In genomic region chr10:89837476-89837875, GRCm38 (mm10) we compare ENCODE assay signal across 20 mouse cellular contexts. TPM values are rescaled to one million over a fixed set of nuclear protein-coding genes. Genes with fewer than 3 reads are reported as not detected.
A peak's percentile ranks its signal among the peaks of the same experiment; 100 is the strongest.
DNase-seq lines count a peak whose midpoint lies in the region; ATAC-seq and TF ChIP-seq lines count a peak whose summit lies in the region.
"Had no signal": no experiment of that assay in that cellular context is flagged by ENCODE, and none has a peak within 500 bp of the region (broad histone marks: within the 10 kb centered on the region; RNA-seq: fewer than 3 reads in every experiment).

No protein-coding gene starts in this region.

- TF ChIP-seq CTCF in kidney, adult 2 months (conservative IDR thresholded peaks at IDR 0.05; ENCODE audit: insufficient read depth, insufficient read length, low read depth, low read length) = peak; percentile 31; the same call in 1 of the 2 replicates
- peak; percentile 41 for TF ChIP-seq CTCF in midbrain, postnatal 0 days (IDR thresholded peaks at IDR 0.05)

- H3K4me1 ChIP-seq in kidney, adult 2 months (ENCODE audit: control insufficient read depth, insufficient read depth, low read length) = peaks cover 8% of the 10 kb centered on the region
- no peaks in the 10 kb centered on the region for H3K4me1 ChIP-seq in midbrain, postnatal 0 days (ENCODE audit: insufficient read depth, low read length)
- no peaks in the 10 kb centered on the region for H3K4me1 ChIP-seq in midbrain, embryonic 16.5 days (ENCODE audit: control insufficient read depth, insufficient read depth, low read length)
- H3K4me1 ChIP-seq: embryonic facial prominence, embryonic 15.5 days; hindbrain, embryonic 12.5 days; limb, embryonic 10.5 days; neural tube, embryonic 13.5 days had no signal

- no peak for TF ChIP-seq POLR2A in kidney, adult 2 months (IDR thresholded peaks at IDR 0.05; ENCODE audit: low read depth, low read length)

- intact Hi-C loops in gastrocnemius, postnatal 14 days (cut with DNase I; ENCODE audit: low total_unique reads) = no loop called here

- no peak overlapping the region for H3K9ac ChIP-seq in midbrain, postnatal 0 days (replicated peaks; ENCODE audit: low read length, poor library complexity, severe bottlenecking)
- no peak overlapping the region for H3K9ac ChIP-seq in midbrain, embryonic 16.5 days (ENCODE audit: low read depth, low read length)
- H3K9ac ChIP-seq: embryonic facial prominence, embryonic 15.5 days; forebrain, embryonic 13.5 days; hindbrain, embryonic 12.5 days; neural tube, embryonic 13.5 days had no signal

- H3K9me3 ChIP-seq in midbrain, postnatal 0 days (ENCODE audit: low read length) = no peaks in the 10 kb centered on the region
- H3K9me3 ChIP-seq in midbrain, embryonic 16.5 days (replicated peaks; ENCODE audit: control insufficient read depth, low read length, poor library complexity, severe bottlenecking) = no peaks in the 10 kb centered on the region
- H3K9me3 ChIP-seq: embryonic facial prominence, embryonic 15.5 days; forebrain, embryonic 13.5 days; hindbrain, embryonic 12.5 days; limb, embryonic 10.5 days; neural tube, embryonic 13.5 days had no signal

- peak; percentile 33 for DNase-seq in kidney, adult 2 months
- no peak for DNase-seq in kidney, postnatal 10 days
- DNase-seq in midbrain, postnatal 0 days (ENCODE audit: low spot score) = peak; percentile 5
- peak; percentile 34 for DNase-seq in R1 (ENCODE audit: low read depth, low spot score)
- DNase-seq in kidney, postnatal 4 days = peak; percentile 34 to 38
- no peak for DNase-seq in spleen, adult 12 weeks (ENCODE audit: low spot score)
- DNase-seq in gastrocnemius, postnatal 14 days = no peak
- DNase-seq: adrenal gland, adult 8-10 months; cerebellum, adult 18-20 months; heart, adult 18-20 months; lung, adult 2 months; thymus, postnatal 14 days had no signal

- peak overlapping the region; percentile 97 for H3K27ac ChIP-seq in kidney, adult 2 months (ENCODE audit: insufficient read depth, low read depth, low read length)
- no peak overlapping the region for H3K27ac ChIP-seq in midbrain, postnatal 0 days (ENCODE audit: low read depth, low read length)
- H3K27ac ChIP-seq in midbrain, embryonic 16.5 days (ENCODE audit: low read length) = no peak overlapping the region
- H3K27ac ChIP-seq: embryonic facial prominence, embryonic 15.5 days; forebrain, embryonic 13.5 days; hindbrain, embryonic 12.5 days; limb, embryonic 10.5 days; neural tube, embryonic 13.5 days had no signal

- no peaks in the 10 kb centered on the region for H3K27me3 ChIP-seq in kidney, adult 2 months (replicated peaks; ENCODE audit: control insufficient read depth, insufficient read depth, low read length)
- no peaks in the 10 kb centered on the region for H3K27me3 ChIP-seq in midbrain, postnatal 0 days (ENCODE audit: insufficient read depth, low read length)
- H3K27me3 ChIP-seq in midbrain, embryonic 16.5 days (ENCODE audit: control insufficient read depth, insufficient read depth, low read depth, low read length) = no peaks in the 10 kb centered on the region
- H3K27me3 ChIP-seq: embryonic facial prominence, embryonic 15.5 days; forebrain, embryonic 13.5 days; hindbrain, embryonic 12.5 days; neural tube, embryonic 13.5 days had no signal

- H3K4me2 ChIP-seq in midbrain, postnatal 0 days (ENCODE audit: low read depth, low read length, poor library complexity, severe bottlenecking) = no peak overlapping the region
- H3K4me2 ChIP-seq in midbrain, embryonic 16.5 days (ENCODE audit: low read length) = no peak overlapping the region
- H3K4me2 ChIP-seq: embryonic facial prominence, embryonic 15.5 days; forebrain, embryonic 13.5 days; hindbrain, embryonic 12.5 days; neural tube, embryonic 13.5 days had no signal

- ATAC-seq in midbrain, postnatal 0 days (ENCODE audit: low FRiP score) = no peak
- ATAC-seq in midbrain, embryonic 16.5 days = no peak
- ATAC-seq: forebrain, embryonic 13.5 days had no signal

- no peaks in the 10 kb centered on the region for H3K36me3 ChIP-seq in kidney, adult 2 months (ENCODE audit: control insufficient read depth, insufficient read depth, low read length)
- no peaks in the 10 kb centered on the region for H3K36me3 ChIP-seq in midbrain, postnatal 0 days (ENCODE audit: insufficient read depth, low read length)
- no peaks in the 10 kb centered on the region for H3K36me3 ChIP-seq in midbrain, embryonic 16.5 days (ENCODE audit: control insufficient read depth, insufficient read depth, low read length)
- H3K36me3 ChIP-seq: embryonic facial prominence, embryonic 15.5 days; hindbrain, embryonic 12.5 days; limb, embryonic 10.5 days; neural tube, embryonic 13.5 days had no signal

- WGBS in kidney, adult 2 months = 13% methylated on average over 3 of the region's 3 CpGs
- 47% methylated on average over 3 of the region's 3 CpGs for WGBS in midbrain, postnatal 0 days
- 32% methylated on average over 3 of the region's 3 CpGs for WGBS in midbrain, embryonic 16.5 days

- H3K4me3 ChIP-seq in kidney, adult 2 months (ENCODE audit: insufficient read depth, low read depth, low read length) = no peak overlapping the region
- no peak overlapping the region for H3K4me3 ChIP-seq in midbrain, postnatal 0 days (ENCODE audit: low read depth, low read length)
- no peak overlapping the region for H3K4me3 ChIP-seq in midbrain, embryonic 16.5 days (ENCODE audit: low read depth, low read length)
- H3K4me3 ChIP-seq: embryonic facial prominence, embryonic 15.5 days; forebrain, embryonic 13.5 days; hindbrain, embryonic 12.5 days; limb, embryonic 10.5 days; neural tube, embryonic 13.5 days had no signal

RNA-seq across cellular contexts. Expression of gene Anks1b, which starts 35.8 kb away (rescaled TPM):
- polyA plus RNA-seq in kidney, adult 2 months (2012; rRNA removed) = 0.69 and 1.3 TPM in 2 replicates
- total RNA-seq in midbrain, postnatal 0 days (2014; rRNA removed) = 159 and 342 TPM in 2 replicates
- 95.4 and 105 TPM in 2 replicates for polyA plus RNA-seq in midbrain, postnatal 0 days (2015; fragmentation: Nextera tagmentation; extraction: Ambion mirVana)
- polyA plus RNA-seq in midbrain, embryonic 16.5 days (2015; fragmentation: Nextera tagmentation; extraction: Ambion mirVana) = 93.6 and 94.3 TPM in 2 replicates
- total RNA-seq in gastrocnemius, postnatal 14 days (2021) = under 1 TPM; 0.29 to 0.78 TPM
- total RNA-seq: megakaryocyte, adult 5-6 weeks; monocyte, adult 5-6 weeks had no signal

Comparison
In these comparisons a context has a peak if more than half of its experiments do, and no peak if none do; other contexts are left out.
1. DNase-seq: peak in kidney, adult 2 months (single experiment), midbrain, postnatal 0 days (single experiment), R1 (single experiment) and kidney, postnatal 4 days (2 of 2); none in kidney, postnatal 10 days (single experiment), spleen, adult 12 weeks (single experiment) and gastrocnemius, postnatal 14 days (single experiment).
2. RNA of gene Anks1b, which starts 35.8 kb away (polyA plus RNA-seq): 95.4 to 105 TPM in midbrain, postnatal 0 days and 93.6 to 94.3 TPM in midbrain, embryonic 16.5 days; 0.69 to 1.3 TPM in kidney, adult 2 months; every median in the first group is over 10 times any median in the second.